Comparison of ENCODE assay signal across 17 mouse cellular contexts in the genomic region with DNA sequence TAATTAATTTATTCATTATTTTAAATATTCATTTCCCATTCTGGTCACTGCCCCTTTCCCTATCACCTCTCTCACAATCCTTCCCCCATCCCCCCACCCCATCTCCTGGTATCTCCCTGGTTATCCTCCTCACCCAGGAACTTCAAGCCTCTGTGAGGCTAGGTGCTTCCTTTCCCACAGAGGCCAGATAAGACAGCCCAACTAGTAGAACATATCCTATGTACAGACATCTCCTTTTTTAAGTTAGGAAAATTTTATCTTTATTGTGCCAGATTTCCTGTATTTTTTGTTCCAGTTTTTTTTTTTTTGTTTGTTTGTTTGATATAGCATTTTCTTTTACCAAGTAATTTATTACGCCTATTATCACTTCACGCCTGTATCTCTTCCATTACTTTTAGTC.
"Had no signal": no experiment of that assay in that cellular context is flagged by ENCODE, and none has a peak within 500 bp of the region (broad histone marks: within the 10 kb centered on the region; RNA-seq: fewer than 3 reads in every experiment).

No protein-coding gene starts in this region.

- H3K27ac ChIP-seq: neural tube, embryonic 12.5 days; neural tube, embryonic 13.5 days; neural tube, embryonic 15.5 days; stomach, embryonic 15.5 days; stomach, postnatal 0 days had no signal

- H3K4me1 ChIP-seq: neural tube, embryonic 12.5 days; neural tube, embryonic 13.5 days; neural tube, embryonic 15.5 days; stomach, embryonic 15.5 days had no signal

- H3K27me3 ChIP-seq: neural tube, embryonic 12.5 days; neural tube, embryonic 13.5 days; neural tube, embryonic 15.5 days; stomach, embryonic 15.5 days had no signal

- H3K36me3 ChIP-seq: neural tube, embryonic 12.5 days; neural tube, embryonic 13.5 days; neural tube, embryonic 15.5 days; stomach, embryonic 15.5 days had no signal

- H3K9ac ChIP-seq: neural tube, embryonic 12.5 days; neural tube, embryonic 13.5 days; neural tube, embryonic 15.5 days; stomach, embryonic 15.5 days had no signal

- H3K9me3 ChIP-seq: neural tube, embryonic 12.5 days; neural tube, embryonic 13.5 days; neural tube, embryonic 15.5 days; stomach, embryonic 15.5 days had no signal

- DNase-seq: retina, postnatal 1 day; right cerebral cortex, adult 18-20 months; right cerebral cortex, postnatal 14 days; right cerebral cortex, postnatal 25 days; right cerebral cortex, postnatal 4 days; spleen, adult 18-20 months; thymus, adult 18-20 months; thymus, adult 2 months; thymus, postnatal 14 days; thymus, postnatal 25 days; thymus, postnatal 36 days; thymus, postnatal 4 days had no signal

- H3K4me3 ChIP-seq: neural tube, embryonic 12.5 days; neural tube, embryonic 13.5 days; neural tube, embryonic 15.5 days; stomach, embryonic 15.5 days had no signal
